Mouse (Mus musculus): ENCODE data around the gene Rbm14.
"Not testable (repeated sequence)": the region's sequence is repeated elsewhere in the genome, so short reads cannot be mapped to it uniquely, and the experiment has no call there.

Rbm14 gene

GRCm38 (mm10) chr19:4813015-4813414, 1.6 kb upstream of the Rbm14 start:
- no peak for DNase-seq (ENCODE audit: low spot score in 2 of 2)

- DNase-seq (ENCODE audit: low spot score in 2 of 2): not testable (repeated sequence)
Measured at GRCm38 (mm10) chr19:4812334-4812949, 1.0 kb upstream of the Rbm14 start.

GRCm38 (mm10) chr19:4811909-4812242, 442 bp upstream of the Rbm14 start:
- no peak for DNase-seq (ENCODE audit: low spot score in 2 of 2)

GRCm38 (mm10) chr19:4810746-4811062, 730 bp downstream of the Rbm14 start:
- no peak for DNase-seq (ENCODE audit: low spot score in 2 of 2)

DNA sequence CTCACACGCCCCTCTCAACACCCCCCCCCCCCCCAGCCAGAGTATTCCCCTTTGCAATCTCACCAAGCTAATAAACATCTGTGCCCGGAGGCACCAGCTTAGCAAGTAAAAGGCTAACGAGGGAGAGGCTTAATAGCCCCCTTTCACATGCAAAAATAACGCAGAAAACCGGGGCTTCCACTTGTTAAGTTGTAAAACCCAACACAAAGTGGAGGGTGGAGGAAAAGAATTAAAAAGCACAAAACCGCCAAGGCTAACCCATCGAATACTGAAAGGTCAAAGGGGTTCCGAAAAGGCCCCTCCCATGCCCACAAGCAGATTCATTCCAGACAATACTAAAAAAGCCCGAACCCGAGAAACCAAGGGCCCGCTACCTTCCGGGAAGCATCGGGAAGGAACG, 1.1 kb downstream of the Rbm14 start:
- DNase-seq (ENCODE audit: low spot score in 2 of 2): no peak

DNA sequence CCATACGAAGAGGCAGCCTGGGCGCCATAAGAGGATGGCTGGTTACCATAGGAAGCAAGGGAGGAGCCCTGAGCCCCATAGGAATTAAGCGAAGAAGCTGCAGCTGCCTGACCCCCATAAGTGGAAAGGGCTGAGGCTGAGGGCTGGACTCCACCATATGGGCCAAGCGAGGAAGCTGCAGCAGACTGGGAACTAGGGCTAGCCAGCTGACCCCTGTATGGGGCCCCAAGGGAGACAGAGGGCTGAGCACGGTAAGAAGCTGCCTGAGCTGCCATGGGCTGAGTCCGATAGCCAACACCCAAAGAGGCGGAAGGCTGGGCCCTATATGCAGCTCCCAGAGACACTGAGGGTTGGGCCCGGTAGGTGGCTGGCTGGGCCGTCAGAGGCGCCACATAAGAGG, 8.2 kb downstream of the Rbm14 start:
- no peak for DNase-seq (ENCODE audit: low spot score in 2 of 2)

DNA sequence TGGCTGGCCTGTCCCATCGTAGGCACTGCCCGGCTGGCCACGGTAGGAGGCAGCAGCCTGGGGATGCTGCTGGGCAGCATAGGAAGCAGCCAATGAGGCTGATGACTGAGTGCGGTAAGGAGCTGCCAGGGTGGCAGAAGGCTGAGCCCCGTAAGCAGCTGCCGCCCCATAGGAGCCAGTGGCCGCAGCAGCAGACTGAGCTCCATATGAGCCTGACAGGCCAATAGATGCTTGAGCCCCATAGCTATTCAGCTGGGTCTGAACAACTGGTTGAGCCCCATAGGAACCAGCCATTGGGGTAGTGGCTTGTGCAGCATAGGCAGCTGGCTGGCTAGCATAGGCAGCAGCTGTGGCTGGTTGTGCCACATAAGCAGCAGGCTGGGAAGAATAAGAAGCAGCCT, 8.7 kb downstream of the Rbm14 start:
- DNase-seq (ENCODE audit: low spot score in 2 of 2): no peak

- no peak for DNase-seq (ENCODE audit: low spot score in 2 of 2)
Measured at GRCm38 (mm10) chr19:4799083-4799482, 12.4 kb downstream of the Rbm14 start.

DNA sequence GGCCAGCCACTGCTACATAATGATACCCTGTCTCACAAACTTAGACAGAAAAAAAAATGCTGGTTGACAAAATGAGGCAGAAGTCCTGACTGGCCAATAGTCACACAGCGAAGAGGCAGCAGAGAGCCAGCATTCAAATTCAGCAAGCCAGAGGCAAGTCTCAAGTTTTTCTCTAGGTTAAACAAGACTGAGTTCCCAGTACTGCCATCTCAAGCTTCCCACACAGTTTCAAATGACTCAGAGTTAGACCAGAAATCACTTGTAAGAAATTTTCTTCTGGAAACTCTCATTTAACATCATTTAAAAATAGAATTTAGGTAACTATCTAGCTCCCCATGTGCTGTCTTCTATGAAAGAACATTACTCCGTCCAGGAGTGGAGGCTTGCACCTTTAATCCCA, 13.6 kb downstream of the Rbm14 start:
- no peak for DNase-seq (ENCODE audit: low spot score in 2 of 2)

DNA sequence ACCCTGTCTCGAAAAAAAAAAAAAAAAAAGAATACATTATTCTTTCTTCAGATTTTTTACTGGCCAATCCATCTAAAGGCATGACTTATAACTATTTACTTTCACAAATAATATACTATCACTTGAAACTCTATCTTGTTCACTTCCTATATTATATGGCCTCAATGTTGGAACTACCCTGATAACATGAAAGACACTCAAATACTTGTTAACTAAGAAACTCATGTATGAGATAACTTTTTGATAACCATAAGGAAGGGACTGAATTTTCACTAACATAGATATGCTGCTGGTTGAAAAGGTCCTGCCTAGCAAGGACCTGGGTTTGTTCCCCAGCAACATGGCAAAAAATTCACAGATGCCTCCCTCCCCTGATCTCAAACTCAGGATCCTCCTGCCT, 15.5 kb downstream of the Rbm14 start:
- no peak for DNase-seq (ENCODE audit: low spot score in 2 of 2)

DNA sequence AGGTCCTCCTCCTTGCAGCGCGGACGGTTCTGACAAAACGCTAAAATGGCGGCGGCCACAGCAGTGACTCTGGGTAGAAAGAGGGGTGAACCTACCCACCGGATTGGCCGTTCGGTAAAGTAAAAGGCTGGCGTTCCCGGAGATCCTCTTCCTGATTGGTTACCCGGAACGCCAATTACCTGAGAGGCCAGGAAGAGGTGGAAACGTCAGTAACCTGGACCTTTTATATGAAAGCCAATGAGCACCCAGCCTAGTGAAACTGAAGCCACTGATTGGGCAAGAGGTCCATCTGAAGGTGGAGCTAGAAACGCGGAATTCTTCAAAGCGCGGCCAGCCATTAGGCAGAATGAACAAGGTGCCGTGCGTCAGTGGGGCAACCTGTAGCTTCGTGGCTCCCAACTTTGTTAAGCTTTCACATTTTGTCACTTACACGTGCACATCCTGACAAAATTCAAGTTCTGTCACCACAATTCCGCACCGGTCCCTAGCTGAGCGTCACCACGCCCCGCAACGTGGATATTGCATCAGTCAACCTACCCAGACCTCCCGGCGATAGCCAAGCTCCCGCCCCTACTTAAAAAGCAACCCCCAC, 17.5 kb downstream of the Rbm14 start, which contains the start of gene Rbm4:
Gene Rbm4 (minus strand): TSS at position 71 of the 592 bp plus-strand sequence.
- peak; percentile 99 for DNase-seq (ENCODE audit: low spot score in 2 of 2)

- DNase-seq (ENCODE audit: low spot score in 2 of 2): no peak
Measured at GRCm38 (mm10) chr19:4793281-4793830, 18.1 kb downstream of the Rbm14 start.

DNA sequence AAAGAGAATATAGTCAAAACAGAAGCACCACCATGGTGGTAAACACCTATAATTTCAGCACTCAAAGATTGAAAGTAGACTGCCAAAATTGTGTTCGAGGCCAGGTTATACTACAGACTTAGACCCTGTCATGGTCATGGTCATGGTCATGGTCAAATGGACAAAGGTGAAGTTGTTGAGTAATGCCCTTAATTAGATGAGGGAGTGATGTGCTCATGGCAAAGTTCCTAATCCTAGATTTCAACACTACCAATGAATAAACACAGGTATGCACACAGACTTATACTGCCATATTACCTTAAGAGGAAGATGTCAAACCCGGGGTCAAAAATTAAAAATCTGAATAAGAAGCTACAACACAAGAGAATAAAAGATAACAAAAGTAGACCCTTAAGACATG, 25.1 kb downstream of the Rbm14 start:
- DNase-seq (ENCODE audit: low spot score in 2 of 2): no peak

GRCm38 (mm10) chr19:4785206-4785605, 26.2 kb downstream of the Rbm14 start:
- DNase-seq (ENCODE audit: low spot score in 2 of 2): no peak

DNA sequence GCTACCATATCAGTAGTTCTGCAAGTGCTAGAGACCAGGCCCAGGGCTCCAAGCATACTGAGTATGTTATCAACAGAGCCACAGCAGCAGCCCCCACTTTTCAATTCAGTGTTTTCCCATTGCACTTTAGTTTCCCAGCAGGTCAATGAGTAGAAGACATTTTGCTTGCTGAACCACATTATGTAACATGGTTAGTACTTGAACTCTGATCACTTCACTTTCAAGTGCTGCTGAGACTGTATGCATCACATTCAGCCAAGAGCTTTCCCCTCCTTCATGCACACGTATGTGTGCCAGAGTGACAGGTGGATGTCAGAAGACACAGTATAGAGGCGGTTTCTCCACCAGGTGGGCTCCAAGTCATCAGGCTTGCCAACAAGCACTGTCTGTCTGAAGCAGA, 28.5 kb downstream of the Rbm14 start:
- no peak for DNase-seq (ENCODE audit: low spot score in 2 of 2)

DNA sequence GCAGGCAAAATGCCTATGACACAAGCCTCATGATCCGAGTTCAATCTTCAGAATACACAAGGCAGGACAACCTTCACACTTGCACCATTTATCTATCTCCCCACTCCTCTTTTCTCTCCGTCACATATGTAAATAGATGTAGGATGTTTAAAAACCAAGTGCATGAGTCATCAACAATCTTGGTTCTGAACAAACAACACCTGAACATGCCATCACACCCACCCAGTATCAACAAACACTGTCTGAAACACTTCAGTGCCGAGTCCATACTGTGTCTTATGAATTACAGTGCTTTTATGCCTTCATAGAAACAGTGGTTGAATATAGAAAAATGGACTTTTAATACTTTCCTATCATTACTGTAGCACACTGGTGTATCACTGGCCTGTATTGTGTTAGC, 38.6 kb downstream of the Rbm14 start:
- no peak for DNase-seq (ENCODE audit: low spot score in 2 of 2)

DNA sequence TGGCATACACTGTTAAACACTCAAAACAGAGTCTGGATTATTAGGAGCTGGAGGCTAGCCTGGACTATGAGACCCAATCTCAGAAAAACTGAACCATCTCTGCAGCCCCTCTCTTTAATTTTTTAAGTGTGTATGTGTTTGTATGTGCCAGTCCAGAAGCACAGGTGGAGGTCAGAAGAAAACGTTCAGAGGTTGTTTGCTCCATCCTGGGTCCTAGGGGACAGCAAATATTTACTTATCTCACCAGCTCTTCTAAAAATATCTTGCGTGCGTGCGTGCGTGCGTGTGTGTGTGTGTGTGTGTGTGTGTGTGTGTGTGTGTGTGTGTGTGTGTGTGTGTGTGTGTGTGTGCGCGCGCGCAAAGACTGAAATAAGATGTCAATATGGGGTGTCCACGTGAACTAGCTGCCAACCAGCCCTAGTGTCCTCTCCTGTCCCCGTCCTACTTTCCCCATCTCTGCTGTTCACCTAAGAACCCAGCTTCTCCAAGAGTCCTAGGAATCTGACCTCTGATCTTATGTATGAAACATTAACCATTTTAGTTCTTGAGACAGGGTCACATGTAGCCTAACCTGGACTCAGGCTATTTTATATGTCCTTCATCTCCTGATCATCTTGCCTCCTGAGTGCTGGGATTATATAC, 43.8 kb downstream of the Rbm14 start:
- DNase-seq (ENCODE audit: low spot score in 2 of 2): no peak

DNA sequence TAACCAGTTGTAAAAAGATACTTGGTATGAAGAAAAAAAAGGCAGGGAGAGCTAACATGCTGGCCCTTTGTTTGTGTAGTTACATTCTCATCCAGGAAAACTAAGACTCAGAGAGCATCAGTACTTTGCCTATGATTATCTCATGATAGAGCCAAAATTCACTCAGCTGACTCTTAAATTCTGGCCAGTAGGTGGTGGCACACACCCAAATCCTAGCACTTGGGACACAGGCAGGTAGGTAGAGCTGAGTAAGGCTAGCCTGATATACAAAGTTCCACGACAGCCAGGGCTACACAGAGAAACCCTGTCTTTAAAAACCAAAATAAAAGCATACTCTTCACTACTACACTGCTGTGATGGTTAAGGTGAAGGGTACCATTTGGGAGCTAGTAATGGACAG, 48.6 kb downstream of the Rbm14 start:
- DNase-seq (ENCODE audit: low spot score in 2 of 2): no peak

- DNase-seq (ENCODE audit: low spot score in 2 of 2): not testable (repeated sequence)
Measured at GRCm38 (mm10) chr19:4760544-4760943, 50.9 kb downstream of the Rbm14 start.

DNA sequence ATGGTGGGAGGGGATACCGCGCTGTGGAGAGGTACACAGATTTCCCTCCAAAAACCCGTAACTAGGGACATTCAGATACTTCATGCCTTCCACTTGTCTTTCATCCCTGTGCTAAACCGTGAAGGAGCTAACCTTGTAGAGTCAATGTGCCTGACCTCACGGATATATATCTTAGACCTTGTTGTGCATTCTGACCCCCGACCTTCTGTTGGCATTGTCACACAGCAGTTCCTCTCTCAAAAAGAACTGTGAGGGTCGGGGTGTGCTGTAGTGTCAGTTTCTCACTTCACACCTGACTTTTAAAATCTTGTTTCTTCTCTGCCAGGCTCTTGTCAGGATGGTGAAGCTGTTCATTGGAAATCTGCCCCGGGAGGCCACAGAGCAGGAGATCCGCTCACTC, 54.5 kb downstream of the Rbm14 start:
- DNase-seq (ENCODE audit: low spot score in 2 of 2): no peak

- peak; percentile 95 to 96 for DNase-seq (ENCODE audit: low spot score in 2 of 2)
Measured at GRCm38 (mm10) chr19:4756193-4756911, 55.1 kb downstream of the Rbm14 start, which contains the start of gene Rbm4b. Rbm4b (plus strand) TSS chr19:4756497.

GRCm38 (mm10) chr19:4755565-4756192, 55.8 kb downstream of the Rbm14 start:
- DNase-seq (ENCODE audit: low spot score in 2 of 2): peak; percentile 82 to 90
